Mouse (Mus musculus) stomach, embryonic 15.5 days (tissue): ENCODE data around the gene Krt25. TPM values are rescaled to one million over a fixed set of nuclear protein-coding genes. Genes with fewer than 3 reads are reported as not detected.

ENCODE experiments used
- ATAC-seq: fragments of 200-750 bp; cut with Nextera tagmentation; 2 replicates; pipeline ENCODE4 v1.8.0; 2017; ENCODE audit warnings: low read depth, moderate number of reproducible peaks, moderate TSS enrichment; ENCODE audit not compliant: insufficient read depth, low FRiP score
- H3K27ac ChIP-seq: fragments of 300-500 bp; sonication (generic); 2 replicates; pipeline ENCODE4 v1.5.1; 2015; ENCODE audit warnings: mild to moderate bottlenecking, inconsistent platforms
- H3K27me3 ChIP-seq: fragments of 300-500 bp; sonication (generic); replicated peaks from 2 replicates; pipeline ENCODE4 v1.6.1; 2015; ENCODE audit warnings: inconsistent platforms
- H3K36me3 ChIP-seq: fragments of 300-500 bp; sonication (generic); 2 replicates; pipeline ENCODE4 v1.6.1; 2015; ENCODE audit warnings: inconsistent platforms
- H3K4me1 ChIP-seq: fragments of 300-500 bp; sonication (generic); 2 replicates; pipeline ENCODE4 v1.6.1; 2015; ENCODE audit warnings: inconsistent platforms
- H3K4me2 ChIP-seq: fragments of 300-500 bp; sonication (generic); 2 replicates; pipeline ENCODE4 v1.6.1; 2015; ENCODE audit warnings: mild to moderate bottlenecking, inconsistent platforms
- H3K4me3 ChIP-seq: fragments of 300-500 bp; sonication (generic); replicated peaks from 2 replicates; pipeline ENCODE4 v1.5.1; 2015; ENCODE audit warnings: inconsistent platforms
- H3K9ac ChIP-seq: fragments of 300-500 bp; sonication (generic); 2 replicates; pipeline ENCODE4 v1.6.1; 2015; ENCODE audit warnings: inconsistent platforms
- H3K9me3 ChIP-seq: fragments of 300-500 bp; sonication (generic); 2 replicates; pipeline ENCODE4 v1.6.1; 2016; ENCODE audit warnings: inconsistent platforms
- WGBS: fragments of 180-500 bp; shearing (Covaris S2); methylation state at CpG from one replicate; pipeline ENCODE4 v1.1.7; 2015; 5-methylcytosine and 5-hydroxymethylcytosine counted together
- polyA plus RNA-seq: library from polyadenylated mRNA; unstranded; fragments of >200 nt; fragmentation: Nextera tagmentation; extraction: Ambion mirVana; gene quantifications from 2 replicates; pipeline ENCODE4 v1.2.1, GENCODE M21; 2015

The Krt25 gene
- polyA plus RNA-seq, 1 experiment from 2014 or later: 0.06 TPM

GRCm38 (mm10) chr11:99319127-99319526 lies 3.6 kb downstream of the Krt25 start:
- no peak overlapping the region for H3K9ac ChIP-seq
- H3K9me3 ChIP-seq: no peaks in the 10 kb centered on the region
- H3K27me3 ChIP-seq: no peaks in the 10 kb centered on the region
- no peak overlapping the region for H3K4me3 ChIP-seq
- H3K4me1 ChIP-seq: peaks cover 4% of the 10 kb centered on the region; the same call in 1 of the 2 replicates
- no peak for ATAC-seq
- 37% methylated on average over 9 of the region's 9 CpGs for WGBS
- no peaks in the 10 kb centered on the region for H3K36me3 ChIP-seq
- 0 out of 2 replicates have a peak overlapping the region, but pooled peaks have one; percentile 13 for H3K4me2 ChIP-seq
- no peak overlapping the region for H3K27ac ChIP-seq

- Histone ChIP-seq H3K9me3 (no peaks in the 10 kb centered on the region), H3K27ac (no peak overlapping the region), H3K36me3 (no peaks in the 10 kb centered on the region), H3K4me1 (peaks cover 8% of the 10 kb centered on the region; the same call in 1 of the 2 replicates), H3K4me3 (no peak overlapping the region), H3K4me2 (no peak overlapping the region), H3K27me3 (no peaks in the 10 kb centered on the region), H3K9ac (no peak overlapping the region)
- WGBS: 41% methylated on average over 8 of the region's 8 CpGs
- ATAC-seq: no peak
Observed at GRCm38 (mm10) chr11:99316543-99316942, 6.2 kb downstream of the Krt25 start.

GRCm38 (mm10) chr11:99314594-99314993 lies 8.2 kb downstream of the Krt25 start:
- ATAC-seq: no peak
- 66% methylated on average over 2 of the region's 2 CpGs for WGBS

DNA sequence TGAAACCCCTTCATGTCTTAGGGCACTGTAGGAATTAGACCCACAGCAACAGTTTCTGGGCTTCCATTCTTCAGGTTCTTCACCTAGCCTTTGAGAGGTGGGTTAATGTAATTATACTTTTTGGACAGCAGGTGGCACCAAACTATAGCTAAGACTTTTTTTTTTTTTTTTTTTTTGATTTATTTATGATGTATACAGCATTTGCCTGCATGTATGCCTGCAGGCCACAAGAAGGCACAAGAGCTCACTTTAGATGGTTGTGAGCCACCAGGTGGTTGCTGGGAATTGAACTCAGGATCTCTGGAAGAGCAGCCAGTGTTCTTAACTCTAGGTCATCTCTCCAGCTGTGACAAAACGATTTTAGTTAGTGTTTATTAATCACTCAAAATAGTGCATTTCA lies 11.9 kb downstream of the Krt25 start:
- Histone ChIP-seq H3K9me3 (no peaks in the 10 kb centered on the region), H3K4me1 (0 out of 2 replicates have a peak, but pooled peaks cover 5% of the 10 kb centered on the region), H3K4me2 (no peak overlapping the region), H3K27ac (no peak overlapping the region), H3K36me3 (no peaks in the 10 kb centered on the region), H3K9ac (no peak overlapping the region), H3K27me3 (no peaks in the 10 kb centered on the region), H3K4me3 (no peak overlapping the region)
- no peak for ATAC-seq
- 65% methylated on average over 1 of the region's 1 CpGs for WGBS

More at GRCm38 (mm10) chr11:99314594-99314993, 8.2 kb downstream of the Krt25 start:
- Histone ChIP-seq H3K27me3 (no peaks in the 10 kb centered on the region), H3K9me3 (no peaks in the 10 kb centered on the region), H3K27ac (no peak overlapping the region), H3K4me1 (peaks cover 9% of the 10 kb centered on the region; the same call in 1 of the 2 replicates), H3K4me2 (no peak overlapping the region), H3K4me3 (no peak overlapping the region), H3K36me3 (no peaks in the 10 kb centered on the region), H3K9ac (no peak overlapping the region)

DNA sequence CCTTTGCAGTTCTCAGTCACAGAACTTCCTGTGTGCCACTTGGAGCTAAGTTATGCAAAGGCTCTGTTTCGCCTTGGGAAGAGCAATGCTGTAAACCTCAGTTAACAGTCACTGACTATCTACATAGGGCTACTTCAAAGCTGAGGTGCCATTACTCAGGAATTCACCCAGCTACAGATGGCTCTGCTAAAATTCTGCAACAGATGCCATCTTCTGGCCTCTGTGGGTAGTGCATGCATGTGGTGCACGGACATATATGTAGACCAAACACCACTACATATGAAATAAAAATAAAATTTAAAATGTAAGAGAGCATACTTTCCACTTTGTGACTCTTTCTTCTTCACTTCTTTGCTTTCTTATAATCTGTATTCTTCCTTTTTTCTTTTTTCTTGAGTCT lies 15.2 kb downstream of the Krt25 start:
- WGBS: 35% methylated on average over 2 of the region's 2 CpGs
- H3K9ac ChIP-seq: no peak overlapping the region
- H3K27me3 ChIP-seq: no peaks in the 10 kb centered on the region
- no peak overlapping the region for H3K4me3 ChIP-seq
- H3K4me1 ChIP-seq: 0 out of 2 replicates have a peak, but pooled peaks cover 5% of the 10 kb centered on the region
- ATAC-seq: no peak
- H3K9me3 ChIP-seq: no peaks in the 10 kb centered on the region
- no peak overlapping the region for H3K27ac ChIP-seq
- no peak overlapping the region for H3K4me2 ChIP-seq
- no peaks in the 10 kb centered on the region for H3K36me3 ChIP-seq

- Histone ChIP-seq H3K27me3 (no peaks in the 10 kb centered on the region), H3K9me3 (no peaks in the 10 kb centered on the region), H3K4me1 (no peaks in the 10 kb centered on the region), H3K36me3 (no peaks in the 10 kb centered on the region), H3K27ac (no peak overlapping the region), H3K4me3 (no peak overlapping the region), H3K4me2 (no peak overlapping the region), H3K9ac (no peak overlapping the region)
- 41% methylated on average over 5 of the region's 5 CpGs for WGBS
- ATAC-seq: no peak
Observed at GRCm38 (mm10) chr11:99295039-99295438, 27.7 kb downstream of the Krt25 start.

DNA sequence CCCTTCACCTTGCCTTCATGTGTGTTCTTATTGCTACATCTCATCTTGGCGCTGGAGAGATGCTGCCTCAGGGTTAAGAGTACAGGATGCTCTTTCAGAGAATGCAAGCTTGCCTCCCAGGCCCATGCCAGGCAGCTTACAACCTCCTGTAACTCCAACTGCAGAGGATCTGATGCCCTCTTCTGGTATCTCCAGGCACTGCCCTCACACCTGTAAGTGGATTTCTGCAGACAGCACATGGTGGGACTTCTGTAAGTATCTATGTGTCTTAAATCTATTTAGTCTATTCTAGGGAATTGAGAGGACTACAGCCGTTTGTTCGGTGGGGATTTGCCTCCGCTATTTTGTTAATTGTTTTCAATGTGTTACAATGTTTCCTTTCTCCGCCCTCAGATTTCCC lies 29.9 kb downstream of the Krt25 start:
- no peak for ATAC-seq
- Histone ChIP-seq H3K9me3 (no peaks in the 10 kb centered on the region), H3K27ac (no peak overlapping the region), H3K4me3 (no peak overlapping the region), H3K27me3 (no peaks in the 10 kb centered on the region), H3K9ac (no peak overlapping the region), H3K36me3 (no peaks in the 10 kb centered on the region), H3K4me2 (no peak overlapping the region), H3K4me1 (no peaks in the 10 kb centered on the region)
- 60% methylated on average over 5 of the region's 5 CpGs for WGBS

DNA sequence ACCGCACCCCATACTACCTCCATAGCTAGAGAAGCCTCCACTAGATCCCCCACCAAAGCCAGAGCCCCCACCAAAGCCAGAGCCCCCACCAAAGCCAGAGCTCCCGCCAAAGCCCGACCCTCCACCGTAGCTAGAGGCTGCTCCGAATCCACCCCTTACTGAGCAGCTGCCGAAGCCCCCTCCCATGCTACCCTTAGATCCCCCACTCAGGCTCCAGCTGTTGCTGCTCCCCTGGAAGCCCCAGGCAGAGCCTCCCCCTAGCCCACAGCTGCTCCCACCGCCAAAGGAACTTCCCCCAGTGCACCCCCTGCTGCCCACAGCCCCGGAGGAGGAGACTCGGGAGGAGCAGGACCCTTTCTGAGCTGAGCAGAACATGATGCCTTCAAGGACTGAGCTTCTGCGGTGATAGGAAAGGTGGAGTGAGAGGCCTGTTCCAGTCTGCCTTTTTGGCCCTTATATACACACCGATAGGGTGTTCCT lies 37.9 kb downstream of the Krt25 start, which contains the start of gene Krt24:
Gene Krt24, minus strand, starts transcription at position 430 of the 480 bp plus-strand sequence.
- Histone ChIP-seq H3K9ac (no peak within 1 kb of the TSS), H3K27ac (no peak within 1 kb of the TSS), H3K27me3 (no peaks in the 10 kb centered on the region), H3K4me1 (no peaks in the 10 kb centered on the region), H3K4me2 (no peak within 1 kb of the TSS), H3K4me3 (no peak within 1 kb of the TSS), H3K36me3 (no peaks in the 10 kb centered on the region), H3K9me3 (no peaks in the 10 kb centered on the region)
- ATAC-seq: 0 out of 2 replicates have a peak, but pooled peaks have one; percentile 2
- WGBS: 33% methylated on average over 11 of the region's 11 CpGs

DNA sequence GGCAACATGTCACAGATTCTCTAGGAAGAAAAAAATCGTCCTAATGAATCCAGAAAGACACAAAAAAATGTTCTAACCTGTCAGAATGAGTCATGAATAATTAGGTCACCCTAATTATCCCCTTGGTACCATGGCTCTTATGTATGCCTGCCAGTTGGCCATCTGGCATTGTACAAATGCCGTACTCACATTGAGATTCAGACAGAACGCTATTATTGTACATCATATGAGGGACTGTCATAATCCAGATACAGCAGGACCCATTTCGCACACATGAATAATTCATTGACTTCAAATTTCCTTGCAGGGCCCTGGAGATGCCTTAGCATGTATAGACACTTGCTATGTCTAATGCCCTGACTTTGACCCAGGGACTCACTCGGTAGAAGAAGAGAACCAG lies 38.7 kb downstream of the Krt25 start:
- H3K27me3 ChIP-seq: no peaks in the 10 kb centered on the region
- H3K9me3 ChIP-seq: no peaks in the 10 kb centered on the region
- H3K4me1 ChIP-seq: no peaks in the 10 kb centered on the region
- ATAC-seq: no peak
- 68% methylated on average over 5 of the region's 5 CpGs for WGBS
- H3K9ac ChIP-seq: no peak overlapping the region
- no peak overlapping the region for H3K4me2 ChIP-seq
- H3K27ac ChIP-seq: no peak overlapping the region
- no peak overlapping the region for H3K4me3 ChIP-seq
- no peaks in the 10 kb centered on the region for H3K36me3 ChIP-seq

- H3K27me3 ChIP-seq: no peaks in the 10 kb centered on the region
- no peak overlapping the region for H3K4me2 ChIP-seq
- no peak overlapping the region for H3K9ac ChIP-seq
- no peaks in the 10 kb centered on the region for H3K9me3 ChIP-seq
- WGBS: 47% methylated on average over 4 of the region's 4 CpGs
- H3K4me3 ChIP-seq: no peak overlapping the region
- H3K27ac ChIP-seq: no peak overlapping the region
- H3K36me3 ChIP-seq: no peaks in the 10 kb centered on the region
- no peak for ATAC-seq
- H3K4me1 ChIP-seq: no peaks in the 10 kb centered on the region
Observed at GRCm38 (mm10) chr11:99283334-99283733, 39.4 kb downstream of the Krt25 start.

DNA sequence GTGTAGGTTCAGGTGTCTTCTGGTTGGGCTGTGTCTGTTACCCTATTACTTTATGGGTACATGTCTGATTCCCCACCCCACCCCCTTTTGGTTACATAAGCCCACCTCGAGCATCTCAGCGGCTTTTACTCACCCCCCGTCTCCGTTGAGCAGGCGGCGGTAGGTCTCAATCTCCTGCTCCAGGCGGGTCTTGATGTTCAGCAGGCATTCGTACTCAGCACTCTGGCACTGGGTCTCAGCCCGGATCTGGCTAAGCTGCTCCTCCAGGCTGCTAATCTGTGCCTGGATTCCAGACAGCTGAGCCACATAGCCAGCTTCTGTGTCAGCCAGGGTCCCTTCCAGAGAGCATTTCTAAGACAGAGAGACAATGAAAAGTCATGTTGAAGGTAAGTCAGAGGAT lies 41.6 kb downstream of the Krt25 start:
- H3K27ac ChIP-seq: no peak overlapping the region
- ATAC-seq: no peak
- H3K36me3 ChIP-seq: no peaks in the 10 kb centered on the region
- H3K4me1 ChIP-seq: no peaks in the 10 kb centered on the region
- H3K9ac ChIP-seq: no peak overlapping the region
- no peak overlapping the region for H3K4me2 ChIP-seq
- no peak overlapping the region for H3K4me3 ChIP-seq
- 73% methylated on average over 9 of the region's 9 CpGs for WGBS
- no peaks in the 10 kb centered on the region for H3K9me3 ChIP-seq
- H3K27me3 ChIP-seq: no peaks in the 10 kb centered on the region

- Histone ChIP-seq H3K4me2 (no peak overlapping the region), H3K36me3 (no peaks in the 10 kb centered on the region), H3K27me3 (no peaks in the 10 kb centered on the region), H3K27ac (no peak overlapping the region), H3K9ac (no peak overlapping the region), H3K9me3 (no peaks in the 10 kb centered on the region), H3K4me1 (no peaks in the 10 kb centered on the region), H3K4me3 (no peak overlapping the region)
- no peak for ATAC-seq
- WGBS: 66% methylated on average over 5 of the region's 5 CpGs
Observed at GRCm38 (mm10) chr11:99279986-99280385, 42.8 kb downstream of the Krt25 start.

GRCm38 (mm10) chr11:99276786-99277185 lies 46.0 kb downstream of the Krt25 start:
- Histone ChIP-seq H3K4me1 (no peaks in the 10 kb centered on the region), H3K27ac (no peak overlapping the region), H3K9ac (no peak overlapping the region), H3K4me3 (no peak overlapping the region), H3K27me3 (no peaks in the 10 kb centered on the region), H3K36me3 (no peaks in the 10 kb centered on the region), H3K9me3 (no peaks in the 10 kb centered on the region), H3K4me2 (no peak overlapping the region)
- ATAC-seq: no peak
- 28% methylated on average over 7 of the region's 7 CpGs for whole genome bisulfite sequencing
